Mouse (Mus musculus) cortical plate, adult 2 months (tissue): Measurements from ENCODE around the gene Pex16. TPM values are rescaled to one million over a fixed set of nuclear protein-coding genes. Genes with fewer than 3 reads are reported as not detected.

Experiments used
- H3K27ac ChIP-seq: fragments of 200-500 bp; 2 replicates; pipeline ENCODE4 v1.5.1; 2012; ENCODE audit warnings: low read length, control low read depth, inconsistent platforms; ENCODE audit not compliant: insufficient read depth
- H3K4me1 ChIP-seq: fragments of 200-500 bp; 2 replicates; pipeline ENCODE4 v1.6.1; 2011; ENCODE audit warnings: low read length; ENCODE audit not compliant: control insufficient read depth, insufficient read depth
- H3K4me3 ChIP-seq: fragments of 200-500 bp; 2 replicates; pipeline ENCODE4 v1.5.1; 2011; ENCODE audit warnings: mild to moderate bottlenecking, low read length, control low read depth; ENCODE audit not compliant: insufficient read depth
- CTCF ChIP-seq: fragments of 200-500 bp; IDR thresholded peaks from 2 replicates; pipeline ENCODE4 v1.5.1; 2011; ENCODE audit warnings: mild to moderate bottlenecking, control low read depth, low read length; ENCODE audit not compliant: insufficient read depth; ENCODE audit errors: extremely low read depth
- POLR2A ChIP-seq: fragments of 200-500 bp; IDR thresholded peaks from 2 replicates; pipeline ENCODE4 v1.6.1; 2011; ENCODE audit warnings: mild to moderate bottlenecking, low read length, control low read depth; ENCODE audit not compliant: insufficient read depth; ENCODE audit errors: extremely low read depth
- polyA plus RNA-seq: library from polyadenylated mRNA; depleted of rRNA; stranded (reverse); fragments of >200 nt; gene quantifications from 2 replicates; pipeline ENCODE4 v1.2.3, GENCODE M21; 2012; rRNA removed

Pex16 gene
- 45.5 and 50.3 TPM in 2 replicates for polyA plus RNA-seq

- Histone ChIP-seq H3K27ac (0 out of 2 replicates have a peak within 1 kb of the TSS, but pooled peaks have one; percentile 8), H3K4me3 (peak within 1 kb of the TSS; percentile 74), H3K4me1 (peaks cover 5% of the 10 kb centered on the region)
- TF ChIP-seq POLR2A = peak; percentile 73
- no peak for TF ChIP-seq CTCF
These were observed at the start of gene Pex16, which contains the start of gene Large2 for GRCm38 (mm10) chr2:92374514-92374913. Gene Pex16, plus strand, starts transcription at chr2:92374676. Gene Large2, minus strand, starts transcription at chr2:92374869.

- TF ChIP-seq CTCF (no peak), POLR2A (no peak)
- no peaks in the 10 kb centered on the region for H3K4me1 ChIP-seq
- no peak overlapping the region for H3K27ac ChIP-seq
- no peak overlapping the region for H3K4me3 ChIP-seq
These were observed 48.8 kb upstream of the Pex16 start for GRCm38 (mm10) chr2:92325676-92326075.

GRCm38 (mm10) chr2:92326221-92326620, 48.3 kb upstream of the Pex16 start:
- Histone ChIP-seq H3K4me3 (no peak overlapping the region), H3K4me1 (no peaks in the 10 kb centered on the region), H3K27ac (no peak overlapping the region)
- TF ChIP-seq POLR2A = no peak
- no peak for TF ChIP-seq CTCF

GRCm38 (mm10) chr2:92327601-92328000, 46.9 kb upstream of the Pex16 start:
- Histone ChIP-seq H3K27ac (no peak overlapping the region), H3K4me1 (no peaks in the 10 kb centered on the region), H3K4me3 (no peak overlapping the region)
- no peak for TF ChIP-seq POLR2A
- no peak for TF ChIP-seq CTCF

- H3K27ac ChIP-seq = no peak overlapping the region
- no peak overlapping the region for H3K4me3 ChIP-seq
- no peaks in the 10 kb centered on the region for H3K4me1 ChIP-seq
- TF ChIP-seq POLR2A = no peak
- TF ChIP-seq CTCF = no peak
These were observed 46.3 kb upstream of the Pex16 start for GRCm38 (mm10) chr2:92328206-92328605.

GRCm38 (mm10) chr2:92330840-92331239, 43.6 kb upstream of the Pex16 start:
- TF ChIP-seq POLR2A = no peak
- peak; percentile 59 for TF ChIP-seq CTCF
- Histone ChIP-seq H3K27ac (no peak overlapping the region), H3K4me1 (no peaks in the 10 kb centered on the region), H3K4me3 (no peak overlapping the region)

- no peak overlapping the region for H3K4me3 ChIP-seq
- TF ChIP-seq CTCF (no peak), POLR2A (no peak)
- H3K27ac ChIP-seq = no peak overlapping the region
- no peaks in the 10 kb centered on the region for H3K4me1 ChIP-seq
These were observed 43.1 kb upstream of the Pex16 start for GRCm38 (mm10) chr2:92331410-92331809.

- Histone ChIP-seq H3K27ac (no peak overlapping the region), H3K4me3 (no peak overlapping the region), H3K4me1 (no peaks in the 10 kb centered on the region)
- TF ChIP-seq POLR2A = no peak
- no peak for TF ChIP-seq CTCF
These were observed 42.6 kb upstream of the Pex16 start for GRCm38 (mm10) chr2:92331871-92332270.

GRCm38 (mm10) chr2:92342418-92342817, 32.1 kb upstream of the Pex16 start:
- Histone ChIP-seq H3K4me3 (no peak overlapping the region), H3K27ac (no peak overlapping the region), H3K4me1 (no peaks in the 10 kb centered on the region)
- TF ChIP-seq POLR2A = no peak
- TF ChIP-seq CTCF = no peak

- Histone ChIP-seq H3K27ac (no peak overlapping the region), H3K4me3 (no peak overlapping the region), H3K4me1 (peaks cover 6% of the 10 kb centered on the region)
- TF ChIP-seq CTCF (no peak), POLR2A (no peak)
These were observed 27.3 kb upstream of the Pex16 start for GRCm38 (mm10) chr2:92347191-92347590.
